Mouse (Mus musculus): ENCODE measurements at regions not wholly inside any gene's neighbourhood (a gene's known extent, or its start where the extent isn't known, plus 50 kb on each side); places are given as distances from the start of the nearest gene placed in this dataset.

GRCm38 (mm10) chr3:132484814-132485213 lies 144.8 kb upstream of the Gimd1 start:
- DNase-seq (ENCODE audit: low spot score), result no peak

GRCm38 (mm10) chr3:132485553-132485952 lies 144.1 kb upstream of the Gimd1 start:
- DNase-seq (ENCODE audit: low spot score), result no peak

GRCm38 (mm10) chr3:132506095-132506494 lies 123.5 kb upstream of the Gimd1 start:
- DNase-seq (ENCODE audit: low spot score), result peak; percentile 9

- DNase-seq (ENCODE audit: low spot score), result no peak
Measured at GRCm38 (mm10) chr3:132510240-132510639, 119.4 kb upstream of the Gimd1 start.

GRCm38 (mm10) chr3:132512526-132513102 lies 117.0 kb upstream of the Gimd1 start:
- no peak for DNase-seq (ENCODE audit: low spot score)

- no peak for DNase-seq (ENCODE audit: low spot score)
Measured at GRCm38 (mm10) chr3:132533323-132533904, 96.2 kb upstream of the Gimd1 start.

GRCm38 (mm10) chr3:132539780-132540658 lies 89.6 kb upstream of the Gimd1 start:
- DNase-seq (ENCODE audit: low spot score), result no peak

- DNase-seq (ENCODE audit: low spot score), result no peak
Measured at GRCm38 (mm10) chr3:132551238-132551808, 78.3 kb upstream of the Gimd1 start.

- no peak for DNase-seq (ENCODE audit: low spot score)
Measured at GRCm38 (mm10) chr3:132565755-132566154, 63.9 kb upstream of the Gimd1 start.

GRCm38 (mm10) chr3:132566301-132566700 lies 63.3 kb upstream of the Gimd1 start:
- no peak for DNase-seq (ENCODE audit: low spot score)
